Mouse (Mus musculus): Measurements from ENCODE around the gene Gm5065. TPM values are rescaled to one million over a fixed set of nuclear protein-coding genes. Genes with fewer than 3 reads are reported as not detected.

Gm5065 gene
- not detected for total RNA-seq (2021)

- no peak for DNase-seq (ENCODE audit: extremely low spot score in 1 of 2, low spot score in 2 of 2)
- intact Hi-C loops (cut with DNase I) = no loop called here
These were observed at the start of gene Gm5065 for GRCm38 (mm10) chr7:5350237-5350636. Gene Gm5065 (plus strand): TSS chr7:5350537.

DNA sequence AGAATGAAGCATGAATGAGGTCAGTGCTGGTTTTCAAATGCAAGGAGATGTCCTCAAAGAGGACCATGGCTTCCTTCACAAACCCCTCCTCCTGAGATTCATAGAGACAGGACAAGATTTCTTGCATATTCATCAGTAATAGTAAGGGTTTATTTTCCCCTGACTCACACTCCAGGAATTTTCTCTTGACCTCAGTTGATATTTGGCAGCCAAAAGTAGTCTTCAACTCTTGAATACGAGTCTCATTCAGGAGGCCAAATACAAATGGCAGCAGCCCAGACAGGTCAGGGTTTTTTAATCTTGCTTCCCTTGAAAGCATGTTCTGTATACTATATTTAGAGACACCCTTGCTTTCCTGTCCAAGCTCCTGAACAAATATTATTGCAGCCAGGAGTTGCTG lies 22.8 kb upstream of the Gm5065 start:
- intact Hi-C loops (cut with DNase I) = no loop called here
- DNase-seq (ENCODE audit: extremely low spot score in 1 of 2, low spot score in 2 of 2) = no peak

DNA sequence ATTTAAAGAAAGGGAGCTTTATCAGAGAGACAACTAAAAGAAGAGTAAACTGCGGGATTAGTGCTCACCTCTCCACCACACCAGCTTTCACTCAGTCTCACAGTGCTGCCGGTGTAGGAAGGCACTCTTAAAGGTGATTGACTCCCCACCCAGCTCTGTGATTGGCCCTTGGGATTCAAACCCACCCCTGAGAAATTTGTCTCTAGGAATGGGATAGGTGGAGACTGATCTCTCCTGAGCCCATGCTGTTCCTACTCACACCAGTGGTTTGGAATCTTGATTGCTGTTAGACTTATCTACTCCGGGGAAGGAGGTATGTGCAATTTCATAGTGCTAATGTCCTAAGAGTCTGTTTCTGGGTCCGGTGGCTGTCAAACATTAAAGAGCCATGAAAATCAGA lies 598 bp downstream of the Gm5065 start, which contains the start of gene Nlrp2:
TSS of gene Nlrp2 (minus strand) at position 101 of the 400 bp plus-strand sequence.
- intact Hi-C loops (cut with DNase I) = no loop called here
- DNase-seq (ENCODE audit: extremely low spot score in 1 of 2, low spot score in 2 of 2) = no peak

DNA sequence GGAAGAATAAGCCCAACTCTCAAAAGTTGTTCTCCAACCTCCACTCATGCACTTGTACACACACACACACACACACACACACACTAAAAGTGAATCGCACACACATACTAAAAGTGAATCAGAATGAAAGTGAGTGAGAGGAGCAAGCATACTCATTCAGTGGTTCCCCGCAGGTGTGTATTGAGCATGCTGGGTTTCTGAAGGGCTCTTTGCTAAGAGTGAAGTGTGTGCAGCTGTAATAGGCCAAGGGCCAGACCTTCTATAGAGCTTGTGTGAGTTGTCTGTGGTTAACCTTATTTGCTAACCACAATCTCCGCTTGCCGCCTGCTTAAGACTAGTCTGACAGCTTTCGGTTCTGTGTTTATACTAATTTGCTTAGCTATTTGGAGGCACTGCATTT lies 13.3 kb downstream of the Gm5065 start:
- no peak for DNase-seq (ENCODE audit: extremely low spot score in 1 of 2, low spot score in 2 of 2)
- intact Hi-C loops (cut with DNase I) = no loop called here

DNA sequence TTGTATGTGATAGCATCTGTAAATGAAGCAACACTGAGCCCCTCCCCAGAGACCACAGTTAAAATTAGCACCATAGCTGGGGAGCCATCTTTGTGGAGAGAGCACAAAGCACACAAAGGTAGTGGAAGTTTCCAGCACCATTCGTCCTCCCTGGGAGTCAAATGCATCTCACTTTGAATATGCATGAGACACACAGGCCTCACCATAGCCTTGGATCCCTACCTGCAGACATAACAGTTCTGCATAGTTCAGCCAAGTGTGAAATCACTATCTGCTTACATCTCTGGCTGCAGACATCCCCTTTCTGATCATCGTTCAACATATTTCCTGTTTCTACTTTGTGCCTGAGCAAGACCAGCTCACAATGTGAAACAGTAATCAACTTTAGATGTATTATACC lies 16.4 kb downstream of the Gm5065 start:
- intact Hi-C loops (cut with DNase I) = no loop called here
- DNase-seq (ENCODE audit: extremely low spot score in 1 of 2, low spot score in 2 of 2) = no peak

GRCm38 (mm10) chr7:5406201-5406600 lies 55.9 kb downstream of the Gm5065 start:
- DNase-seq (ENCODE audit: extremely low spot score in 1 of 2, low spot score in 2 of 2) = no peak
- intact Hi-C loops (cut with DNase I) = no loop called here

Other genes with a start within 250 kb of the Gm5065 start
- gene Rfpl4, start 233.6 kb upstream of the Gm5065 start, total RNA-seq (2021) = not detected
- gene Rasl2-9, start 224.6 kb upstream of the Gm5065 start, total RNA-seq (2021) = under 1 TPM in 1 of 2 experiments, not detected in 1; 0.71 TPM
- gene Vmn1r55, start 200.9 kb upstream of the Gm5065 start, total RNA-seq (2021) = not detected
- gene Vmn1r56, start 153.8 kb upstream of the Gm5065 start, total RNA-seq (2021) = not detected
- not detected for gene Vmn1r57, start 132.0 kb upstream of the Gm5065 start, total RNA-seq (2021)
- gene Nlrp2, start 498 bp downstream of the Gm5065 start, total RNA-seq (2021) = not detected
- gene Vmn1r58, start 62.9 kb downstream of the Gm5065 start, total RNA-seq (2021) = not detected
- gene Vmn1r59, start 106.2 kb downstream of the Gm5065 start, total RNA-seq (2021) = not detected
- gene Vmn2r28, start 143.4 kb downstream of the Gm5065 start, total RNA-seq (2021) = not detected
- not detected for gene Vmn1r60, start 196.8 kb downstream of the Gm5065 start, total RNA-seq (2021)